Mouse (Mus musculus) 416B (cell line): ENCODE data around the gene Schip1.

Experiments
- DNase-seq: peaks from one replicate; pipeline ENCODE4 v3.0.0; 2011; ENCODE audit warnings: low read depth

Schip1 gene

DNA sequence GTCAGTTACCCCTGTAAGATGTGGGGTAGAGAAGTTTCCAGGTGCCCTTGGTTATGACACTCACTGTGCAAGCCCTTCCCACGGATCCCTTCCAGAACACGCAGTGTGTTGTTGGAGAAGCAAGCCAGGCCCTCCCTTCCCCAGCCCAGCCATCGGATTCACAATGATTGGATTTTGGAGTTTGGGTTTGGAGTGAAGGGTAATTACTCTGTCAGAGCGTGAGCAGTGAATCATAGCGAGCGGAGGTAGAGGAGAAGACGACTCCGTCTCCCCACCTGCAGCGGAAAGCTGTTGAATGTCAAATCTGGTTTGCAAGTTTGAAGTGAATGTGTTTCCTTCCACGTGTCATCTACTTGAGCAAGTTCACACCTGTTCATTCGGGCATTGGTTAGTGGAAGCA is 447.7 kb downstream of the Schip1 start:
- no peak for DNase-seq

DNA sequence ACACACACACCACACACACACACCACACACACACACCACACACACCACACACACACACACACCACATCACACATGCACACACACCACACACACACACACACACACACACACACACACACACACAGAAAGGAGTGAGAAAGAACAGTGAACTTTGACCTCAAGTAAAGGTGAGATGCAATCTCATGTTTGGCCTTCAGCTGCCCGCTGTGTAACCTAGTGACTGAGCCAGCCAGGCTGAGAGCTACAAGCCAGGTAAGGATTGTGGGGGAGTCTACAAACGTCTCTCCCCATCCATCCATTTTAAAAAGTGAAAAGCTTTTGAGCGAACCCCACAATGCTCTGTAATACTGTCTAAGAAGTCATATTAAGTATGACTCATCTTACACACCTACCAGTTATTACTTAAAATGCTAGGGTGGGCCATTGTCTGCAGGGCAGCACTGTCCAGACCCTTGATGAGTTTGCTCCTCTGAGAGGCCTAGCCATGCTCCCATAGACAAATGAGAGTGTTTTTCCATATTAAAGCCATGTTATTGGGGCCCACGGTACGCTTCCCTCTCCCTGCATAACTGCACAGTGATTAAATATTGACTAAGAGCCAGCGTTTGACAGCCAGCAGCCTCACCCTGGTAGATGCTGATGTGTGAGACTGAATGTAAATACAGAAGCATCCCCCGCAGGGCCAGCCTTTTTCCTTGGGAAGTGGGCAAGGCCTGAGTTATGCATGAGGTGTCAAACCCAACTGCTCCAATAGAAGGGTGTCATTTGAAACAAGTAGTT is 448.9 kb downstream of the Schip1 start:
- no peak for DNase-seq

DNA sequence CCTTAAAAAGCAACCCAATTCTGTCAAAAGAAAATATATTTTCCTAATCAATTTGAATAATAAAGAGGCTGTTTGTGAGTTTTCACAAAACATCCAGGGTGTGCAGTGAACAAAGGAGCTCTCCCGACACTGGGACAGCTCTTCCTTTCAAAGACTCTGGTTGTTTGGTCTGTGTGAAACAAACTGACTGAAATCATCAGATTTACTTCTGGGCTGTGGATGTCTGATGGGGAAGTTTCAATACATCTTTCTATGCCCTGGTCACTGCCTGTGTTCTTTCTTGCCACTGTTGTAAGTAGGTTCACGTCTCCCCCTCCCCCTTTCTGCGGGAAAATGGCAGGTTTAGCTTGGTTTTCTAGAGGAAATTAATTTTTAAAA is 449.5 kb downstream of the Schip1 start:
- no peak for DNase-seq

DNA sequence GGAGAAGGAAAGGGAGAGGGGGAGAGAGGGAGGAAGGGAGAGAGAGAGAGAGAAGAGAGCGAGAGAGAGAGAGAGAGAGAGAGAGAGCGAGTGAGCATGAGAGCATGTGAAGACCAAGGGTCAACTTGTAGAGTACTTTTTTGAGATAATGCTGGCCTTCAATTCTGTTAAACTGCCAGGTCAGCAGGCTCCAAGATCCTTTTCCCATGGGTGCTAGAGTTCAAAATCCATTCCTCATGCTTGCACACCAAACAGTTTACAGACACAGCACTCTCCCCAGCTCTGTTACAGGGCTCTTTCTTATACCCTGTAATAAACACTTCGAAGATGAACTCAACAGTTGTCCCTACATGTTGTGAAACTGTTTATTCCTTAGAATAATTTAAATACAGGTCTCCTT is 450.1 kb downstream of the Schip1 start:
- no peak for DNase-seq

DNA sequence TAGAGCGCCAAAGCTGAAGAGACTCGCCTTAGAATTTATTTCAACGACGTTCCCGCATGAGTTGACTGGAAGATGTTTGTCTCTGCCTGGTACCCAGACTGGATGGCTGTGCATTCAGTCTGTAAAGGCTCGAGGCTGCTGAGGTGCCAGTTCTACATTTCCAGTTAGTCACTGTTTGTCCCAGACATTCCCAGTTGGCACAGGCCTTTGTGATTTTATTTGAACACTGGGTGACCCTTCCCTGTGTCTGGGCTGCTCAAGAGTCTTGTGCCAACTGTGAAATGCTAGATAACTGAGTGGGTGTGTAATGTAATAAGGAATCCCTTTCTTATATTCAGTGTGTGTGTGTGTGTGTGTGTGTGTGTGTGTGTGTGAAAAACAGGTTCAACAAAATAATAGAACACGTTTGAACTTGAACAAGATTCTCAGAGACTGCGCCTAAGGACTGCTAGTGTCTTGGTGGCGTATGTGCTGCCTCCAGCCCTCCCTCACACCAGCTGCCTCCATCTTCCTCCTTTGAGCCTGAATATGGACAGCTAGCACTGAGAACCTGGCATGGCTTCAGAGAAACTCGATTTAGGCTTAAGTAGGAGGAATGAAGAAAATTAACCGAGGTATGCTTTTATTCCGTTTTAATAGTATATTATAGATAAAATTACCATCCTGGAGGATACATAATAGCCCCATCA is 451.9 kb downstream of the Schip1 start:
- DNase-seq = no peak

DNA sequence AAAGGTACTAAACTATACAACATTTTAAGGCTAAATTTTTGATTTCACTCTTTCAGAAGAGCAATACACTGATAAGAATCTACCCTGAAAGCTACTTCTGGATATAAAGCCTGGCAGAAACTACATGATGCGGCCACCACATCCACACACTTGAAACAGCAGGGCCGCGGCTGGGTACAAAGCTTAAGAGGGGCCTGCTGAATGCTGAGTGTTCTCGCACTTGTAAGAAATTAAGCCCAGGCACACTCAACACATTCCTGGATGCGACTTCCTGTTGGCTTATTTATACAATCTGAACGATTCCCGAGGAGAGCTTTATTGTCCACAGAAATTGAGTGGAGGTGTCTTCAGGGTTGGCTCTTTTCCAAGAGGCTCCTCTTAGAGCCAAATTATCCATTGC is 452.6 kb downstream of the Schip1 start:
- no peak for DNase-seq

DNA sequence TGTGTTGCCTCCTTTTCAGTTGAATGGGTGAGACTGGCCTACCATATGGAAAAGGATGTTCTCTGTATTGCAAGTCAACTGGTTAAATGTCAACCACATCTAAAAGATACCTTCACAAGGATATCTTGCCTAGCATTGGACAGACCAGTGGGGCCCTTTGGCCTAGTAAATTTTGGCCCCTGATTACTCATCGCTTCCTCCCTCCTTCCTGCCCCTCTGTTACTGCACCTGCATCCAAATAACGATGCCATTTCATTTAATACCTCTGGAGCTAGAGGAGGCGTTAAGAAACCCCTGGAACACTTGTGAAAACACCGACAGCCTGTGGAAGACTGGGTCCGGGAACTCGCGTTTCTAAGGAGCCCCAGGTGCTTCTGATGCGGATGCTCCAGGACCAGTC is 453.4 kb downstream of the Schip1 start:
- DNase-seq = peak; percentile 54

DNA sequence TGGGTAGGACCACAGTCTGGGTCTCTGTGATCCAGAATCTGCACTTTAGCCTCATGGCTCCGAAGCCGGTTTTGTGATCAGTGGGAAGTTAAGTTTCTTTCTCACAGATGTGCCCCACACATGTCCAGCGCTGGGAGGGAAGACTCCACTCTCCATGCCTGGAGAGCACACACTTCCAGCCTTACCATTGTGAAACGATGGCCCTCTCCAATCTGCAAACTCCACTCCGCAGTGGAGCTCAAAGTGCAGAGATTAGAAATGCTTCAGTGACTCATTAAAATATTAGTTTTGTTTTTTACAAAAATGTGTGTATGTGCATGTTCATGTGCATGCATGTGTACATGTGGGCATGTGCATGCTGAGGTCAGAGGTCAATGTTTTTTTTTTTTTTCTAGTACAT is 454.0 kb downstream of the Schip1 start:
- DNase-seq = no peak

DNA sequence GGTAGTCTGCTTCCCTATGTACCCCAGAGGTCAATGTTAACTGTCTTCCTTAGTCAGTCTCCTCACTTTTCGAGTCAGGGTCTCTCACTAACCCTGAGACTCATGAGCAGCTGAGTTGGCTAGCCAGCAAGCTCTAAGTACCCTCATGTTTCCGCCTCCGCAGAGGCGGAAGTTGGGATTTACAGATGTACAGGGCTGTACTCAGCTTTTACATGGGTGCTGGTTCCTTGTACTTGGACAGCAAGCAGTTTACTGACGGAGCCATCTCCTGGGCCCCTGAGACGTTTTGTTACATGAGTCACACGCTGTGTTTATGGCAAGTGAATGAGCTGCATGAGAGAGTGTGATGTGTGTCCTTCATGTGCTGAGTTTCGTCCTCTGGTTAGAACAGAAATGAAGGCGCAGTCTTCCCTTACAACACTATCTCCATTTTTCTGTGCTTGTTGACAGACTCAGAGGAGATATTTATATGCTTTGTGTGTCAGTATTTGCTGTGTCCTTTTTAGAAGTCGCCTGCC is 460.8 kb downstream of the Schip1 start:
- DNase-seq = no peak

DNA sequence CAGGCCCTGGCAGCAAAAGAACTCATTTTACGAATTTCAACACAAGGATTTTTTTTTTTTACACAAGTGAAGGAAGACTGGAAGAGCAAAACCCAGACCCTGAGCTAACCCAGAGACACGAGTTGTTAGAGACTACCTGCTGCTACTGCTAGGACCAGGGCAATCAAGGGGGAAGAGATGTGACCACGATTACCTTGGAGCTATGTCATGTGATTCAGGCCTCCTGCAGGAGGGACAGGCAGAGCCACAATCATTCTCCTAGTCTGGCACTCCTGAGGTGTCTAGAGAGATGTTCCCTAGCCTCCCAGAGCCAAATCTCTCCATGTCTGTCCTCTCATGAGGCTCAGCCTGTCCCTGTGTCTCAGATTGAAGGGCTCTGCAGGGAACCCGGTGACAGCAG is 461.8 kb downstream of the Schip1 start:
- DNase-seq = no peak

DNA sequence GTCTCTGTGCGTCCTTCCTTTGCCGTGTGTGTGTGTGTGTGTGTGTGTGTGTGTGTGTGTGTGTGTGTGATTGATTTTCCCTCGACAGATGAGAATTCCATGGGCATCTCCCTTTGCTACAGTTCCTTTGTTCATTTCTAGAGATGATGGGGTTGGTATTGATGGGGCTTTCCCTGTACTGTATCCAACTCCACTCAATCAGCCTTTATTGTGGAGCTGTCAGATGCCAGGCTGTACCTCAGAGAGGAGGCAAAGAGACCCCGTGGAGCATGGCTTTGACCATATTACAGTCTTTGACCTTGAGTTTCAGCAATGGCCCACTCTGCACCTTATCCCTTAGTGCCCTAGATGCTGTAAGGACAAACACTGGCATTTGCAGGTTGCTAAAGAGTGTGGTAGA is 462.6 kb downstream of the Schip1 start:
- DNase-seq = no peak

DNA sequence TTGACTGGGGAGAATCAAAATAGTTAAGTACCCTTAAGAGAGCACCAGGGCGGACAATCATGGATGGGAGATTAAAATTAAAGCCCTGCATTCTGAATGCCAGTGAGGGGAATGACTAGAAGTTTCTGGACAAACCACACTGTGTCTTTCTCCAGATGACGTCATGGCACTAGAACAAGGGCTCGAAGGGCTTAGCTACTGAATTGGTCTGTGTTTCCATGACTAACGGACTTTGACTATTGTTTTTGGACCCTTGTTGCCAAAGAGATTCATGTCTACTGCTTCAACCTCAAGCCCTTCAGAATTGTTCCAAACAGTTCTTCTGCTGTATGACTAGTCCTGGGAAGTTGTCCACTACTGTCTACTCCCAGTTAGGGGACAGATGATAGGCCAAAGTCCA is 467.3 kb downstream of the Schip1 start:
- no peak for DNase-seq

DNA sequence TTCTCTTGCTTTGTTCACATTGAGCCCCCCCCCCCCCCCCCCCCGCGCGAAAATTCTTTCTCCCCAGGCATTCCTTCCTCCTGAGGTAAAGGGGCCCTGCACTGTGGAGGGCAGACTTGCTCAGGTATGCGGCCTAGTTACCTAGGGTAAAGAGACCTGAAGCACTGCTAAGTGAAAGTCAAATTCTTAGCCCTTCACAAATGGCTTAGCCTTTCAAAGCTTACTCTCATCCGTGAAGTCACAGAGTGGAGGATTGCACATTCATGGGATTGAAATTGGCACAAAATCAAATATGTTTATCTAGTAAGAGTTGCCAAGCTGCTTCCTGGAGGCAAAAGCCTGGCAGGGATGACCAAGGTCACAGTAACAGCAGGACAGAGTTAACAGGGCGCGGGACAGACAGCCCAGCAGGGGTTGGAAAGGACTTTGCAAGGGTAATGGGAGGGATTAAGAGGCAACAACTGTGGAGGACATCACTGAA is 470.0 kb downstream of the Schip1 start:
- DNase-seq = no peak

DNA sequence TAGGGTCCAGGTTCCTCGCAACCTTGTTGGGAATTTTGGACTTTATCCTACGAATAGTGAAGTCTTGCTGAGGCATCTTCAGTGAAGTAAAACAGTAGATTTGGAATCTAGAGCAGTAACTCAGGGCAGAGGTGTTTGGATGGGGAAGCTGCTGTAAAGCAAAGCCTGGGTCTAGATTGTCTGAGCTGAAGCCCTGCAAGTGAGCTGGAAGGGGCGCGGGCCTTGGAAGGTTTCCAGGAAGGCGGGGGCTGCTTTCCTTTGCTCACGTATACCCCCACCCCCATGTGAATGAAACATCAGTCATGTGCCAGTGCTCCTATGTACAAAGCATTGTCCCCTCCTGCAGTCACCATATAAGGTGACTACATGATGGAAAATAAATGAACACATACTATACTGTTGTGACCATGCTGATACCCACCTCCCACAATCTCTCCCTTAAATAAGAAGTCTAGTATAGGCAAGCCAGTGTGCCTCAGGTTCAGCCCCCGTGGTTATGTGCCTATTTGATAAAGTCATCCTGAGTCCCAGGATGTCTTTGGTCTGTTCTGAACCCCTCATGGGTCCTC is 470.6 kb downstream of the Schip1 start:
- no peak for DNase-seq

DNA sequence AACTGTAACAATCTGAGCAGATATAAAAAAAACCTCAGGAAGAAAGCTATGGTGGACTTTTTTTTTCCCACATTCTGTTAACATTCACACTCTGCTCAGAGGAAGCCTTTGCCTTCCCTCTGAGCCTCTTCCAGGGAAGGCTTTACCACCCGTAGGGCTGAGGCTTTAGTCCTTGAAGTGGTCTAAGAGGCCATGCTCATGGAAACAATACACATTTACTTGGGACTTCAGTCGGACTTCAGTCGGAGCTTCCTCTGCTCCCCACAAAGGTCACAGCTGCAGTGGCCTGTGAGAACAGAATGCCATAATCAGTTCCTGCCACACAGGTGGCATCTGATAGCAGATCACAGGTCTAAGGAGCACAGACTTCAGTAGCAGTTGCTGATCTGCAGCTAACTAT is 471.5 kb downstream of the Schip1 start:
- no peak for DNase-seq

DNA sequence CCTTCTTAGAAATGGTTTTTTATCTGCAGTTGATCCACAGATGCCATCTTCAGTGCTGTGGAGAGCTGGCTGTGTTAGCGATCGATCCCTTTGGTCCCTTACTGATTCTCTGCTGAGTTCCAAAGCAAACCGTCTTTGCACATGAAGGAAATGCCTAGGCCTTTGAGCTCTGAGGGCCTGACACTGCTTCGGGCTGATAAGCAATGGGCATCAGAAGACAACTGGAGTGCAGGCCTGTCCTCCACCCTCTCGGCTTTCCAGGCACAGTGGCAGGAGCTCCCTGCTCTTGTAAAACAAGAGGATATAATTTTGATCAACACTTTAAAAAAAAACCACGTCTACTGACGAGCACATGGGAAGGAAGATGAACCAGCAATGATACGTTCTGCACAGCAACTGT is 477.1 kb downstream of the Schip1 start:
- no peak for DNase-seq

DNA sequence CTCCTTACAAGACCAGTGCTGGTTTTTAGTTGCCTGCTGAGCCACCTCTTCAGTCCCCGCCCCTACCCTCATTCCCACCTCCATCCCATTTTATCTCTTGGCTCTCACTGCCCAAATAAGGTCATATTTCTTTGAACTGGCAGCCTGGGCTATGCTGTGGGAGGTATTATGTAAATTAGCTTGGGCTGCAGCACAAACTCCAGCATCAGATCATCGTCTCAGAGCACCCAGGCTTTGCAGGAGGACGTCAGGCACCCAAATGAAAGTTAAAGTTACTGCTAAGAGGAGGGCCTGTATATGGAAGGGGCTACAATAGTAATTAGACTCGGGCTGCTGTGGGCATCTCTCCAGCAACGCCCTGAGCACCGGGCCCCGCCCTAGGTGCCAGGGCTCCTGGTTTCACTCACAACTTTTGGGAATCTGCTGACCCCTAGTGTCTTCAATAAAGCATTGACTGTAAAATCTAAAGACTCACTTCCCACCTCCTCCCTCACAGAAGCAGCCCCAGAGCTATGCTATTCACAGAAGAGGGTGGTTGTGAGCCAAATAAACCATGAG is 478.4 kb downstream of the Schip1 start:
- peak; percentile 85 for DNase-seq

DNA sequence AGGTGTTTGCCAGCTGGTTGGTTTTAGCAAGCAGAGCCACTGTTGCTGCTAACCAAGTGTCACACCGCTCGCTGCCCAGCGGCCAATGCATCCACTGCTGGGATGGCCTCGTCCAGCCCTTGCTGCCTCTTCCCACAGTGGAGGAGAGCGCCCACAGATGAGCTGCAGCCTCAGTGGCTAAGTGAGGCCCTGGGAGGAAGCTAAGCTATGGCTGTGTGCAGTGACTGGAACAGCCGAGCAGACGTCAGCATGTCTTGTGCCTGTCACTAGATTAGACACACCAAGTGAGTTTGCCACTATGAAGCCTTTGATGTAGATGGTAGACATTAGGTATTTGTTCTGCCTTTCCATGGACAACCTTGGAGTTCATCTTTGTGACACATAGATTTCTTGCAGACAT is 480.2 kb downstream of the Schip1 start:
- DNase-seq = no peak

DNA sequence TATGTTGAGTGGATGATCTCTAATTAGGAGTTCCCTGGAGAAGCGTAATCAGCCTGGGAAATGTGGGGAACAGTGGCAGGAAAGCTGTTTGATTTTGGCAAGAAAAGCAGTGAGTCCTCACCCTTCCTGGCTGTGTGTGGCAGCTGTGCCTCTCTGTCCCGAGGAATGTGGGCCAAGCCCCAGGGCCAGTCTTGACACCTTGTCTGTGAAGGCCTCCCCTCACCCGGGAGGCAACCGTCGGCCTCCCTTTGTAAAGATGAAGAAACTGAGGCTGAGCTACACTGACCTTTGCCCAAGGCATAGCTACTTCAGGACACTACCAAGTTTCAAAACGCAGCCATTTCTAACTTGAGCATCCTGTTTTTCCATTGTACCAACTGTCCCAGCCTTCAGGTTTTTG is 481.3 kb downstream of the Schip1 start:
- no peak for DNase-seq

DNA sequence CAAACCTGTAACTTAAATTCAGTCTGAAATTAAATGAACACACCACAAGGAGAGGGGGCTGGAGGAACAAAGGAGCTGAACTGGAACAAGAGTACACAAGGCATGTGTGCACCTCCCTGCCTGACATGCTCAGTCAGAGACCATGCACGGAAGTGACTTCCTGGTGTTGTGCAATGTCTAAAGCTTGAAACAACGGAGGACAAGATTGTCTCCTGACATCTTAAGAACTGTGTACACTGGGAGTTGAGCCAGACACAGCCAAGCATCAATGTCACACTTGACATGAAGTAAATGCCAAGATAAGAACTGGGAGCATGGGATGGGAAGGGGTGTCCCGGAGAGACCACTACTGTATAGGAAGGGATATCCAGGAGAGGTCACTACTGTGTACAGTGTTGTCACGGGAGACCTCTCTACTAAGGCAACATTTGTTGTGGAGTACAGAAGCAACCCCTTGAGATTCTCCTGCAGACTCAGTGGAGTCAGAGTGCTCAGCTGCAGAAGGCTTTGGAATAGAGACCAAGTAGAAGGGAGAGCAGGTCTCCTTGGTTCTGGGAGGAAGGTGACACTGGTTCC is 490.6 kb downstream of the Schip1 start:
- peak; percentile 73 for DNase-seq

DNA sequence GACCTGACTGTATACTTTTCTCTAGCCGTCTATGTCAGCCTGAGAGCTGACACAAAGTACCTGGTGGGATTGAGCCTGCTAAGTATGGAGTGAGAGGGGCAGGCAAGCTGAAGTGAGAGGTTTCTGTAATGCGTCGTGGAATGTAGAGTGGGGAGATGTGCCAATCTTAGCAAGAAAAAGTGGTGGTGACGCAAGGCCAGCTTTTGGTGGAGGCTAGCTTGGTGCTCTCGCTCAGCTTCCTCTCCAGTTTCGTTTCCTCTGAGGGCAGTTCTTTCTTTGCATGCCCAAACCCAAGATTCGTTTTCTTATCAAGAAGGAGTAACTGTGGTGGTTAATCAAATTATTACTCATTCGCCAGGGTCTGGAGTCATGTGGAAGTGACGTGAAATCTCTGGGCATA is 492.3 kb downstream of the Schip1 start:
- DNase-seq = peak; percentile 76

DNA sequence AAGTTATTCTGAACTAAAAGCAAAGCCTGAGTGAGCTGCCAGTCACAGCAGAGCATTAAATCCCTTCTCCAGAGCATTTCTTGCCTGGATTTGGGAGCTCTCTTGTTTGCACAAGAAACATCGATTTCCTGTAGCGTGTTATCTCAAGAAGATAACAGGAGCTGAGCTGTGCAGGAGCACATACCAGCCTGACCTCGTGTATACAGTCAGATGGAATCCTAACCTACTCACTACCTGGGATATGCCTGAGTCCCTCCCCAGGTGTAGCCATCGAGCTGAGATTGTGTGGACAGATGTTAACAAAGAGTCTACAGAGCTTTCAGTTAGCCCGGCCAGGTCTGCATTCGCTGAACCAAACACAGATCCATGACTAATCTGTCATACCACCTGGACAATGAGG is 494.1 kb downstream of the Schip1 start:
- no peak for DNase-seq

DNA sequence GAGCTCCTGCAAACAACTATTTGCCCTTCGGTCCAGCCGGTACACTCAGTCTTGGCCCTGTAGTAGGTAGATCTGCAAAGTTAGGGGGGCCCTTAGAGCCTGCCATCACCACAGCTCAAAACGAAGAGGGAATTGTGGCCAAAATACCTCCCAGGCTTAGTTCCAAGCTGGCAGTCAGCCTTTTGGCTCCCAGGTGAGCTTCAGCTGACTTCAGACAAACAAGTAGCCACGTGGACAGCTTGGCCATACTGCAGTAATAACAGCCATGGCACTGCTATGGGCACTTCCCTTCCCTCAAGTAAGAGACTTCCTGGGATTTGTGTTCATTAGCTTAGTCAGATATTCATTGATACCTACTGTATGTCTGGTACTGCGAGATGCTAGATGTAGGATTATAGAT is 495.5 kb downstream of the Schip1 start:
- no peak for DNase-seq
